Mouse (Mus musculus) lung, postnatal 0 days (tissue): ENCODE results near the gene Olfr223.

Experiments
- CTCF ChIP-seq: IDR thresholded peaks from 2 replicates; pipeline ENCODE4 v1.5.1; 2016; ENCODE audit warnings: antibody characterized with exemption, mild to moderate bottlenecking
- EP300 ChIP-seq: IDR thresholded peaks from 2 replicates; pipeline ENCODE4 v1.6.1; 2016; ENCODE audit warnings: antibody characterized with exemption, mild to moderate bottlenecking, control low read depth

DNA sequence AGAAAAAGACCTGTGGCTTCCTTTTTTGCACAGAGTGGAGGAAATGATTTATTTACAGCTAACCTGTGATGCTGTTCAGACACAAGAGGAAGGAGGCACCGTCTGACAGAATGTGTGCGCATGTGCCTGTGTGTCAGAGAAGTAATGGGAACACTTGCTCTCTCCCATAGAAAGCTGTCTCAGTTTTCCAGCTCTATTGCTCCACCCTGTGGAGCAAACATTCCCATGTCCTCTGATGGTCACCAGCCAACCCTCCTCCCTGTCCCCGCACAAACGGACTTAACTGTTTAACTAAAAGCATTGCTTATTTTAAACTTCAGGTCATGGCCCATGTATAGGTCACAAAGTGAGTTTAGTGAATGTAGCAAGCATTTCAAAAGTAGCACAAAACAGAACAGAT, 21.0 kb upstream of the Olfr223 start:
- peak; percentile 71 for TF ChIP-seq CTCF
- TF ChIP-seq EP300: peak; percentile 57; the same call in 1 of the 2 replicates
